Mouse (Mus musculus): Measurements from ENCODE around the gene Phactr1. TPM values are rescaled to one million over a fixed set of nuclear protein-coding genes. Genes with fewer than 3 reads are reported as not detected.

Phactr1 gene
- polyA plus RNA-seq, 1 experiment from 2014 or later: 5.2 TPM

- no peak for DNase-seq
- Histone ChIP-seq H3K4me1 (ENCODE audit: insufficient read depth) (no peaks in the 10 kb centered on the region), H3K9ac (no peak overlapping the region), H3K9me3 (ENCODE audit: low read depth, low read length) (no peaks in the 10 kb centered on the region), H3K27ac (ENCODE audit: low read depth) (no peak overlapping the region), H3K27me3 (ENCODE audit: insufficient read depth, low read length) (no peaks in the 10 kb centered on the region), H3K4me2 (no peak overlapping the region), H3K36me3 (ENCODE audit: insufficient read depth) (no peaks in the 10 kb centered on the region), H3K4me3 (ENCODE audit: low read depth, low read length) (no peak overlapping the region)
- WGBS: 76% methylated on average over 8 of the region's 8 CpGs
- TF ChIP-seq CTCF (IDR thresholded peaks at IDR 0.05; ENCODE audit: low read depth): no peak
- ATAC-seq (ENCODE audit: insufficient read depth): no peak
Measured at GRCm38 (mm10) chr13:43068716-43069265, 388.4 kb downstream of the Phactr1 start.

DNA sequence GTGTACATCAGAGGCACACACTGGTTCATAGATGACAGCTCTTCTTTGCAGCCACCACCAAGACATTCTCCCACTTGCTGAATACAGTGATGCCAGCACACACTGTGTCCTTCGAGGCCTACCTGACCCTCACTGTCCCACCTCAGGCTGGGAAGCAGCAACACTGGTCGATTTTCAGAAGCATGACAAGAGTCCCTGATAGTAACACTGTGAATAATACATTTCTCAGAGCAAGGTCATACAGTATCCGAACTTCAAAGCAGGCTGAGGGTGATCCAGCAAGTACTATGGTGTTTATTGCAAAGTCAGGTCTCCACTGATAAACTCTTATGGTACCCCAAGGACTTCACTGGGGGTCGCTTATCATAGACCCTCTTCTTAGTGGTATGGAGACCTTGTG, 390.1 kb downstream of the Phactr1 start:
- no peak overlapping the region for H3K4me3 ChIP-seq (ENCODE audit: low read depth, low read length)
- no peaks in the 10 kb centered on the region for H3K4me1 ChIP-seq (ENCODE audit: insufficient read depth)
- WGBS: 69% methylated on average over 4 of the region's 4 CpGs
- H3K36me3 ChIP-seq (ENCODE audit: insufficient read depth): no peaks in the 10 kb centered on the region
- no peaks in the 10 kb centered on the region for H3K9me3 ChIP-seq (ENCODE audit: low read depth, low read length)
- no peak for TF ChIP-seq CTCF (IDR thresholded peaks at IDR 0.05; ENCODE audit: low read depth)
- H3K4me2 ChIP-seq: no peak overlapping the region
- no peaks in the 10 kb centered on the region for H3K27me3 ChIP-seq (ENCODE audit: insufficient read depth, low read length)
- ATAC-seq (ENCODE audit: insufficient read depth) (no peak), DNase-seq (no peak)
- H3K27ac ChIP-seq (ENCODE audit: low read depth): no peak overlapping the region
- H3K9ac ChIP-seq: no peak overlapping the region

GRCm38 (mm10) chr13:43070971-43071370, 390.5 kb downstream of the Phactr1 start:
- no peaks in the 10 kb centered on the region for H3K36me3 ChIP-seq (ENCODE audit: insufficient read depth)
- no peaks in the 10 kb centered on the region for H3K9me3 ChIP-seq (ENCODE audit: low read depth, low read length)
- H3K27me3 ChIP-seq (ENCODE audit: insufficient read depth, low read length): no peaks in the 10 kb centered on the region
- H3K27ac ChIP-seq (ENCODE audit: low read depth): no peak overlapping the region
- no peak overlapping the region for H3K9ac ChIP-seq
- no peak overlapping the region for H3K4me2 ChIP-seq
- H3K4me3 ChIP-seq (ENCODE audit: low read depth, low read length): no peak overlapping the region
- TF ChIP-seq CTCF (IDR thresholded peaks at IDR 0.05; ENCODE audit: low read depth): no peak
- H3K4me1 ChIP-seq (ENCODE audit: insufficient read depth): no peaks in the 10 kb centered on the region
- ATAC-seq (ENCODE audit: insufficient read depth): no peak
- 78% methylated on average over 2 of the region's 2 CpGs for WGBS
- DNase-seq: no peak

GRCm38 (mm10) chr13:43075456-43075855, 395.0 kb downstream of the Phactr1 start:
- no peak overlapping the region for H3K4me3 ChIP-seq (ENCODE audit: low read depth, low read length)
- H3K27ac ChIP-seq (ENCODE audit: low read depth): no peak overlapping the region
- no peaks in the 10 kb centered on the region for H3K36me3 ChIP-seq (ENCODE audit: insufficient read depth)
- no peaks in the 10 kb centered on the region for H3K27me3 ChIP-seq (ENCODE audit: insufficient read depth, low read length)
- 61% methylated on average over 6 of the region's 6 CpGs for WGBS
- H3K4me1 ChIP-seq (ENCODE audit: insufficient read depth): no peaks in the 10 kb centered on the region
- H3K4me2 ChIP-seq: no peak overlapping the region
- no peak for TF ChIP-seq CTCF (IDR thresholded peaks at IDR 0.05; ENCODE audit: low read depth)
- H3K9me3 ChIP-seq (ENCODE audit: low read depth, low read length): no peaks in the 10 kb centered on the region; the same call in 1 of the 2 replicates
- no peak for ATAC-seq (ENCODE audit: insufficient read depth)
- DNase-seq: no peak
- H3K9ac ChIP-seq: no peak overlapping the region

GRCm38 (mm10) chr13:43077485-43077884, 397.1 kb downstream of the Phactr1 start:
- ATAC-seq (ENCODE audit: insufficient read depth) (no peak), DNase-seq (no peak)
- no peaks in the 10 kb centered on the region for H3K27me3 ChIP-seq (ENCODE audit: insufficient read depth, low read length)
- 76% methylated on average over 9 of the region's 9 CpGs for WGBS
- H3K4me1 ChIP-seq (ENCODE audit: insufficient read depth): no peaks in the 10 kb centered on the region
- no peak overlapping the region for H3K4me2 ChIP-seq
- no peak overlapping the region for H3K4me3 ChIP-seq (ENCODE audit: low read depth, low read length)
- H3K27ac ChIP-seq (ENCODE audit: low read depth): no peak overlapping the region
- TF ChIP-seq CTCF (IDR thresholded peaks at IDR 0.05; ENCODE audit: low read depth): no peak
- no peaks in the 10 kb centered on the region; the same call in 1 of the 2 replicates for H3K9me3 ChIP-seq (ENCODE audit: low read depth, low read length)
- no peaks in the 10 kb centered on the region for H3K36me3 ChIP-seq (ENCODE audit: insufficient read depth)
- H3K9ac ChIP-seq: no peak overlapping the region

- TF ChIP-seq CTCF (IDR thresholded peaks at IDR 0.05; ENCODE audit: low read depth): no peak
- Histone ChIP-seq H3K27me3 (ENCODE audit: insufficient read depth, low read length) (no peaks in the 10 kb centered on the region), H3K36me3 (ENCODE audit: insufficient read depth) (no peaks in the 10 kb centered on the region), H3K4me1 (ENCODE audit: insufficient read depth) (no peaks in the 10 kb centered on the region), H3K9ac (no peak overlapping the region), H3K4me3 (ENCODE audit: low read depth, low read length) (no peak overlapping the region), H3K27ac (ENCODE audit: low read depth) (no peak overlapping the region), H3K4me2 (no peak overlapping the region), H3K9me3 (ENCODE audit: low read depth, low read length) (no peaks in the 10 kb centered on the region)
- ATAC-seq (ENCODE audit: insufficient read depth): no peak
- no peak for DNase-seq
- WGBS: 87% methylated on average over 7 of the region's 7 CpGs
Measured at GRCm38 (mm10) chr13:43085226-43085625, 404.8 kb downstream of the Phactr1 start.

GRCm38 (mm10) chr13:43094365-43094764, 413.9 kb downstream of the Phactr1 start:
- Histone ChIP-seq H3K4me2 (no peak overlapping the region), H3K27me3 (ENCODE audit: insufficient read depth, low read length) (no peaks in the 10 kb centered on the region), H3K9me3 (ENCODE audit: low read depth, low read length) (no peaks in the 10 kb centered on the region), H3K27ac (ENCODE audit: low read depth) (no peak overlapping the region), H3K4me3 (ENCODE audit: low read depth, low read length) (no peak overlapping the region), H3K36me3 (ENCODE audit: insufficient read depth) (no peaks in the 10 kb centered on the region), H3K9ac (no peak overlapping the region), H3K4me1 (ENCODE audit: insufficient read depth) (no peaks in the 10 kb centered on the region)
- ATAC-seq (ENCODE audit: insufficient read depth) (peak; percentile 14; the same call in 1 of the 2 replicates), DNase-seq (peak; percentile 79)
- TF ChIP-seq CTCF (IDR thresholded peaks at IDR 0.05; ENCODE audit: low read depth): peak; percentile 84
- 50% methylated on average over 7 of the region's 7 CpGs for WGBS

Data from lung, embryonic 14.5 days (tissue).